Mouse (Mus musculus) megakaryocyte, embryonic 14.5 days (primary cell): ENCODE measurements around the gene Nphp4. TPM values are rescaled to one million over a fixed set of nuclear protein-coding genes. Genes with fewer than 3 reads are reported as not detected.

ENCODE experiments used
- H3K27me3 ChIP-seq: replicated peaks from 2 replicates; pipeline ENCODE3; 2012; ENCODE audit warnings: inconsistent platforms
- H3K36me3 ChIP-seq: replicated peaks from 2 replicates; pipeline ENCODE3; 2012; ENCODE audit warnings: low read length, inconsistent platforms, mixed read lengths
- H3K4me1 ChIP-seq: 2 replicates; pipeline ENCODE4 v1.6.1; 2012; ENCODE audit warnings: inconsistent platforms
- H3K4me3 ChIP-seq: replicated peaks from 2 replicates; pipeline ENCODE3; 2012; ENCODE audit warnings: moderate library complexity, mild to moderate bottlenecking, inconsistent platforms
- H3K9me3 ChIP-seq: 2 replicates; pipeline ENCODE4 v1.6.1; 2012; ENCODE audit warnings: inconsistent platforms
- FLI1 ChIP-seq: IDR thresholded peaks from 2 replicates; pipeline ENCODE4 v1.6.1; 2012; ENCODE audit warnings: low read length, inconsistent platforms, mixed read lengths
- GATA1 ChIP-seq: IDR thresholded peaks from 3 replicates; pipeline ENCODE4 v1.6.1; 2012; ENCODE audit warnings: mixed read lengths, low read length, inconsistent platforms, borderline replicate concordance
- polyA plus RNA-seq: library from polyadenylated mRNA; stranded (reverse); fragments of >175 nt; gene quantifications from 2 replicates; pipeline ENCODE4 v1.2.3, GENCODE M21; 2012; ENCODE audit warnings: low replicate concordance; ENCODE audit not compliant: insufficient read depth

Gene Nphp4
- polyA plus RNA-seq, 1 experiment, result 0.64 TPM

DNA sequence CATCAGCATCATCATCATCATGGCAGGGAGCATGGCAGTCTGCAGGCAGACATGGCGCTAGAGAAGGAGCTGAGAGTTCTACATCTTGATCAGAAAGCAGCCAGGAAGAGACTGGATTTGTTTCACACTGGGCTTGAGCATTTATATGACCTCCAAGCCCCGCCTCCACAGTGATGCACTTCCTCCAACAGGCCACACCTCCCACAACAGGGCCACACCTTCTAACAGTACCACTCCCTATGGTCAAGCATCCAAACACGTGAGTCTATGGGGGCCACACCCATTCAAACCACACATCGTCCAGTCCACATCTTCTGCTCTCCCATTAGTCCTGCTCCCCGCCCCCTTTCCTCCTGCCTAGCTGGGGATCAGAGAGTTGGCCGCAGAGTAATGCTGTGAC lies 107.1 kb downstream of the Nphp4 start:
- Histone ChIP-seq H3K36me3 (no peaks in the 10 kb centered on the region), H3K9me3 (no peaks in the 10 kb centered on the region; the same call in 1 of the 2 replicates), H3K27me3 (no peaks in the 10 kb centered on the region), H3K4me3 (no peak overlapping the region), H3K4me1 (no peaks in the 10 kb centered on the region)
- TF ChIP-seq FLI1 (no peak), GATA1 (no peak)

DNA sequence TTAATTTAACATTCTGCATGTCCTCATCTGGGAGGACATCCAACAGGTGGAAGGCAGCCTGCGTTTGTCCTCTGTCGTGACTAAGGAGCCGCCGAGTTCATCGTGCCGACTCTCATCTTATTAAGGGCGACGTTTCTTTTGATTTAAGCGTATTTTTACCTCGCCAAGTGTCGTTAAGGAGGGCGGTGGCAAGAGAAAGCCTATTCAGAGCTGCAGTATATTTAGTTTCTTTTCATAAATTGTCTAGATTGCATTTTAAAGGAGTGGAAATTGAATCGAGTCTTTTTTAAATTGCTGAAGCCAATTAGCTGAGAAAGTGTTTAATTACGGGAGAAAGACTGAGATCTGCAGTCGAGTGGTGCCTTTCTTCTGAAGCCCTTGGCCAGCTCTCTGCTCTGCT lies 109.0 kb downstream of the Nphp4 start:
- Histone ChIP-seq H3K4me3 (no peak overlapping the region), H3K9me3 (peaks cover 4% of the 10 kb centered on the region), H3K36me3 (no peaks in the 10 kb centered on the region), H3K4me1 (no peaks in the 10 kb centered on the region), H3K27me3 (no peaks in the 10 kb centered on the region)
- TF ChIP-seq GATA1 (no peak), FLI1 (no peak)

DNA sequence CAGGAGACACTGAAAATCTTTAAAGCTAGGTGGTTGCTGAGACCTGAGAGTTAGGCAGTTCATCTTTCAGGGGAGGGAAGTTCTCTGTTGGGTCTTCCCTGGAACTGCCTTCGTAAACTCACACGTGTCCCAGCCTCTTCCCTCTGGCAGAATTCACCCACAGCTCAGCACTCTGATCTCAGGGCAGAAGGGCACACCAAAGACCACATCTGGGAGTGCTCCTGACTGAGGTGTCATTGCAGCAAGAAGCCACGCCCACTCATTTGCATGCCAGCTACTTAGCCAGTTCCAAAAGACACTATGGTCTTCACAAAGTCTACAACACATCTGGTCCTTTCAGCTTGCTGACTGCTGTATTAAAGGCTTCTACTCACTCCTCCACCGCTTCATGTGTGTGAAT lies 109.7 kb downstream of the Nphp4 start:
- TF ChIP-seq GATA1, result no peak
- TF ChIP-seq FLI1, result no peak
- Histone ChIP-seq H3K4me1 (no peaks in the 10 kb centered on the region), H3K9me3 (peaks cover 4% of the 10 kb centered on the region), H3K27me3 (no peaks in the 10 kb centered on the region), H3K4me3 (no peak overlapping the region), H3K36me3 (no peaks in the 10 kb centered on the region)

DNA sequence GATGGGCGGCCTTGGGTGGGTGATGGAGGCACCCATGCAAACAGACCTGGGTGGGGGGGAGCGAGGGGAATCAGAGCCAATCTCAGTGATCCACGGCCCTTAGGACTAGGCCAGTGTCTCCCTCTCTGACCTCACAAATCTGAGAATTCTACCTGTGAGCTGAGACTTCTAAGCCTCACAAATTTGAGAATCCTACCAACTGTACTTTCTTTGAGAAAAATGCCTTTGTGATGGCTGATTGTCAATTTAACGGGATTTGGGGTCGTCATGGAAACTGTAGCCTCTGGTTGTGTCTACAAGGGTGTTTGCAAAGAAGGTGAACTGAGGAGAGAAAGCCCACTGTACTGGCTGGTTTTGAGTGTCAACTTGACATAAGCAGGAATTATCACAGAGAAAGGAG lies 127.8 kb downstream of the Nphp4 start:
- H3K4me1 ChIP-seq, result no peaks in the 10 kb centered on the region
- no peaks in the 10 kb centered on the region for H3K36me3 ChIP-seq
- TF ChIP-seq FLI1 (no peak), GATA1 (no peak)
- H3K4me3 ChIP-seq, result no peak overlapping the region
- no peaks in the 10 kb centered on the region for H3K27me3 ChIP-seq
- H3K9me3 ChIP-seq, result peaks cover 47% of the 10 kb centered on the region

DNA sequence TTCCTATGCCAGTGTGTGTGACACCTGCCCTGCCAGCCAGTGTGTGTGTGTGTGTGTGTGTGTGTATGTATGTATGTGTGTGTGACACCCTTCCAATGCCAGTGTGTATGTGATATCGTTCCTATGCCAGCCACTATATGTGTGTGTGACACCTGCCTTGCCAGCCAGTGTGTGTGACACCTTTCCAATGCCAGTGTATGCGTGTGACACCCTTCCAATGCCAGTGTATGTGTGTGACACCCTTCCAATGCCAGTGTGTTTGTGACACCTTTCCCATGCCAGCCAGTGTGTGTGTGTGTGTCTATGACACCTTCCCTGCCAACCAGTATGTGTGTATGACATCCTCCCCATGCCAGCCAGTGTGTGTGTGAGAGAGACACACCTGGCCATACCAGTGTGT lies 132.7 kb downstream of the Nphp4 start:
- no peak for TF ChIP-seq GATA1
- TF ChIP-seq FLI1, result no peak
- peak overlapping the region; percentile 74 for H3K4me3 ChIP-seq
- H3K9me3 ChIP-seq, result peaks cover 53% of the 10 kb centered on the region

DNA sequence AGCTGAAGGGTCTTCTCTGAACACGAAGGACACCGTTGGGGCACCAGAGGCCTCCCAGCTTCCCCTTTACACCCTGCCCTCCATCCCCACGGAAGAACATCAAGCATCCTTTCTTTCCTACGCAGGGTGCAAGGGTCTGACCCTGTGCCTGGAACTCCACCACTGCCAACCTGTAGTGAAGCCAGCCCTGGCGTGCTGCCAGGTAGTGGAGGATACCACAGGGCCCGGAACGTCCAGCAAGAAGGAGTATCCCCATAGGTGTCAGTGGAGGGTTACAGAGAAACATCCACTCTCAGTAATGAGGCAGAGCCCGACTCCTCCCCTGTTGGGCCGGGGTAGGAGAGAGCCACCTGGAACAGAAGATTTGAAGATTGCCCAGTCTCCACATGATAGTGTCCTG lies 133.5 kb downstream of the Nphp4 start:
- Histone ChIP-seq H3K9me3 (peaks cover 58% of the 10 kb centered on the region), H3K36me3 (no peaks in the 10 kb centered on the region), H3K27me3 (no peaks in the 10 kb centered on the region), H3K4me1 (no peaks in the 10 kb centered on the region), H3K4me3 (no peak overlapping the region)
- TF ChIP-seq FLI1 (no peak), GATA1 (no peak)

More for the DNA sequence above, 132.7 kb downstream of the Nphp4 start:
- H3K27me3 ChIP-seq, result no peaks in the 10 kb centered on the region
- H3K36me3 ChIP-seq, result no peaks in the 10 kb centered on the region
- no peaks in the 10 kb centered on the region for H3K4me1 ChIP-seq

Other genes with a start within 250 kb of the Nphp4 start
- 0.11 TPM in 1 of 2 replicates, not detected in the other for gene Gpr153, start 202.5 kb upstream of the Nphp4 start, polyA plus RNA-seq
- not detected in 2 replicates for gene Hes3, start 185.0 kb upstream of the Nphp4 start, polyA plus RNA-seq
- gene Icmt, start 179.5 kb upstream of the Nphp4 start, polyA plus RNA-seq, result 5.8 and 20.7 TPM in 2 replicates
- 1.8 and 3.8 TPM in 2 replicates for gene Rnf207, start 157.7 kb upstream of the Nphp4 start, polyA plus RNA-seq
- 2.6 and 82.5 TPM in 2 replicates for gene Rpl22, start 151.0 kb upstream of the Nphp4 start, polyA plus RNA-seq
- 1.7 and 4.2 TPM in 2 replicates for gene Chd5, start 138.1 kb upstream of the Nphp4 start, polyA plus RNA-seq
- 25.7 and 37.9 TPM in 2 replicates for gene Kcnab2, start 1.2 kb downstream of the Nphp4 start, polyA plus RNA-seq